Mouse (Mus musculus) testis, adult 2 months (tissue): ENCODE data around the gene Vps33b. TPM values are rescaled to one million over a fixed set of nuclear protein-coding genes. Genes with fewer than 3 reads are reported as not detected.

Experiments
- H3K27ac ChIP-seq: fragments of 200-500 bp; 2 replicates; pipeline ENCODE4 v1.5.1; 2012; ENCODE audit warnings: low read depth, low read length; ENCODE audit not compliant: control insufficient read depth, insufficient read depth
- H3K27me3 ChIP-seq: fragments of 200-500 bp; 2 replicates; pipeline ENCODE4 v1.6.1; 2012; ENCODE audit warnings: mild to moderate bottlenecking, low read length, moderate library complexity; ENCODE audit not compliant: control insufficient read depth, insufficient read depth
- H3K36me3 ChIP-seq: fragments of 200-500 bp; 2 replicates; pipeline ENCODE4 v1.6.1; 2012; ENCODE audit warnings: mild to moderate bottlenecking, low read length; ENCODE audit not compliant: control insufficient read depth, insufficient read depth
- H3K4me1 ChIP-seq: fragments of 200-500 bp; 2 replicates; pipeline ENCODE4 v1.6.1; 2012; ENCODE audit warnings: low read length; ENCODE audit not compliant: control insufficient read depth, insufficient read depth
- H3K4me3 ChIP-seq: fragments of 200-500 bp; 2 replicates; pipeline ENCODE4 v1.5.1; 2012; ENCODE audit warnings: low read depth, mild to moderate bottlenecking, low read length, moderate library complexity, mixed read lengths; ENCODE audit not compliant: control insufficient read depth
- CTCF ChIP-seq: fragments of 200-500 bp; IDR thresholded peaks from 2 replicates; pipeline ENCODE4 v1.5.1; 2012; ENCODE audit warnings: low read depth, mild to moderate bottlenecking, inconsistent platforms, low read length, moderate library complexity; ENCODE audit not compliant: control insufficient read depth, insufficient read depth, insufficient replicate concordance
- POLR2A ChIP-seq: fragments of 200-500 bp; IDR thresholded peaks from 2 replicates; pipeline ENCODE4 v1.6.1; 2012; ENCODE audit warnings: low read depth, mild to moderate bottlenecking, inconsistent platforms, low read length, moderate library complexity; ENCODE audit not compliant: control insufficient read depth
- polyA plus RNA-seq: library from polyadenylated mRNA; depleted of rRNA; stranded (reverse); fragments of >200 nt; gene quantifications from 2 replicates; pipeline ENCODE4 v1.2.3, GENCODE M21; 2012

Vps33b gene
- polyA plus RNA-seq, 1 experiment = 9.4 TPM

DNA sequence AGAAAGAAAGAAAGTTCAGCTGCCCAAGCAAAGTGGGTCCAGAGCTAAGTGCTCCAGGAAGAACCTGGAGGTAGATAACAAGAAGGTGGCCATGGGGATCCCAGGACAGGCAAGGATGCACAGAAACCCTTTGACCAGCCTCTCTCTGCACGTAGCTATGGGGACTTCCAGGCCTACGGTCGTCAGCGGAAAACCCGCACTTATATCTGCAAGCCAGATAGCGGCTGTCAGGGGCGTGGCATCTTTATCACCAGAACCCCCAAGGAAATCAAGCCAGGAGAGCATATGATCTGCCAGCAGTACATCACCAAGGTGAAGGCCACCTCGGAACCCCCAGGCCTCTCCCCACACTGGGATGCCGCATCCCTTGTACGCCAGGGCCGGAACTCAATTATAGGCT, 16.6 kb upstream of the Vps33b start:
- no peaks in the 10 kb centered on the region for H3K4me1 ChIP-seq
- H3K4me3 ChIP-seq = no peak overlapping the region
- no peak overlapping the region for H3K27ac ChIP-seq
- no peaks in the 10 kb centered on the region for H3K27me3 ChIP-seq
- no peaks in the 10 kb centered on the region; the same call in 1 of the 2 replicates for H3K36me3 ChIP-seq
- no peak for TF ChIP-seq CTCF
- no peak for TF ChIP-seq POLR2A

DNA sequence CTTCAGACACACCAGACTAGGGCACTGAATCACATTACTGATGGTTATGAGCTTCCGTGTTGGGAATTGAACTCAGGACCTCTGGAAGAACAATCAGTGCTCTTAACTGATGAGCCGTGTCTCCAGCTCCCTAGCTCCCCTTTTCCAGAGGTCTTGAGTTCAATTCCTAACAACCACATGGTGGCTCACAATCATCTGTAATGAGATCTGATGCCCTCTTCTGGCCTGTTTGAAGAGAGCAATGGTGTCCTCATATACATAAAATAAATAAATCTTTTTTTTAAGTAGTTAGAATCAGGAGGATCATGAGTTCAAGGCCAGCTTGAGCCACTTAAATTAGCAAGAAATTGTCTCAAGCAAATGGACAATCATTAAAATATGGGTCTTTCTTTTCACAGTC, 13.5 kb upstream of the Vps33b start:
- H3K36me3 ChIP-seq = no peaks in the 10 kb centered on the region
- no peaks in the 10 kb centered on the region for H3K27me3 ChIP-seq
- no peak overlapping the region for H3K4me3 ChIP-seq
- H3K27ac ChIP-seq = no peak overlapping the region
- peaks cover 7% of the 10 kb centered on the region for H3K4me1 ChIP-seq
- no peak for TF ChIP-seq POLR2A
- no peak for TF ChIP-seq CTCF

DNA sequence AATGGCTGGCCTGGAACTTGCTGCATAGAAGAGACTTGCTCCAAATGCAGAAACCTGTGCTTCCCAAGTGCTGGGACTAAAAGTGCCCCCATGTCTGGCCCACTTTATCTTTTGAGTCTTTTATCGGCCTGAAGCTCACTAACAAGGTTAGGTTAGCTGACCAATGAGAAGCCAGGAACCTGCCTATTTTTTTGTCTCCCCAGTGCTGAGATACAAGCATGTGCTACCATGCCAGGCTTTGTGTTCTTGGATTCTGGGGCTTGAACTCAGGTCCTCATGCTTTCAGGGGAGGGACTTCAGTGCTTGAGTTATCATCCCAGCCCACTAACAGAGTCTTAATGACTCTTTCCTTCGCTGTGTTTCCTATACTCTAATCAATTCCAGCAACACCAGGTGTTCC, 11.7 kb upstream of the Vps33b start:
- Histone ChIP-seq H3K4me1 (peaks cover 11% of the 10 kb centered on the region), H3K4me3 (no peak overlapping the region), H3K27me3 (no peaks in the 10 kb centered on the region), H3K27ac (no peak overlapping the region), H3K36me3 (no peaks in the 10 kb centered on the region)
- TF ChIP-seq POLR2A = no peak
- TF ChIP-seq CTCF = no peak

DNA sequence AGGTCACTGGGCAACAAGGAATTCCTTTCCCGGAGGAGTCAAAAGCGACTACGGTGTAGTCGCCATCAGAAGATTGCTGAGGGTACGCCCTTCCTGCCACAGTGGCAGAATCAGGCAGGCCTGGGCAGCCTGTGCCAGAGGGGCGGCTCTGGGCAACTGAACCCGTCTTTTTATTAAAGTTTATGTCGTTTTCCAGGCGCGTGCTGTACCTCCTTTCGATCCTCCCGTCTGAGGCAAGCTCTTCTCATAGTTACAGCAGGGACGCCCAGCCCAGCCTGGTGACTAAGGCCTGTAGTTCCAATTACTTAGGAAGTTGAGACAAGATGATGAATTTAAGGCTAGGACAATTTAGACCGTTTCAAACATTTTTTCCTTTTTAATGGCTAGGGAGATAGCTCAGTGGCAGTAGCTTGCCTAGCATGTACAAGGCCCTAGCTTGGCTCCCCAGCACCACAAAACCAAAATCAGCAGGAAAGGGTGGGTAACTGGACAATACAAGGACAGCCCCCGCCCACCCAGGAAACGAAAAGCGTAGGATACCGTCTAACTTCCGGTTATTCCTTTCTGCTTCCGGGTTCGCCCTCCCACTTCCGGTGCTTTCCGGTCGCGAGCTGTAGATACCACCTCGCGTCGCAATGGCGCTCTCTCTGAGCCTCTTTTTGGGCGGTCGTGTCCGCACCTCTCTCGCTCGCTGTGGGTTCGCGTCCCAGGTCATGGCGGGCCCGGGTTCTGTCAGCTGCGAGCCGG, 8.7 kb upstream of the Vps33b start, which contains the start of gene Ngrn:
Gene Ngrn, plus strand, starts transcription at position 591 of the 747 bp plus-strand sequence.
- H3K27me3 ChIP-seq = no peaks in the 10 kb centered on the region
- peak within 1 kb of the TSS; percentile 97 for H3K4me3 ChIP-seq
- peak within 1 kb of the TSS; percentile 89 for H3K27ac ChIP-seq
- H3K36me3 ChIP-seq = peaks cover 2% of the 10 kb centered on the region; the same call in 1 of the 2 replicates
- peaks cover 11% of the 10 kb centered on the region for H3K4me1 ChIP-seq
- TF ChIP-seq POLR2A = peak; percentile 94
- no peak; the same call in 1 of the 2 replicates for TF ChIP-seq CTCF

DNA sequence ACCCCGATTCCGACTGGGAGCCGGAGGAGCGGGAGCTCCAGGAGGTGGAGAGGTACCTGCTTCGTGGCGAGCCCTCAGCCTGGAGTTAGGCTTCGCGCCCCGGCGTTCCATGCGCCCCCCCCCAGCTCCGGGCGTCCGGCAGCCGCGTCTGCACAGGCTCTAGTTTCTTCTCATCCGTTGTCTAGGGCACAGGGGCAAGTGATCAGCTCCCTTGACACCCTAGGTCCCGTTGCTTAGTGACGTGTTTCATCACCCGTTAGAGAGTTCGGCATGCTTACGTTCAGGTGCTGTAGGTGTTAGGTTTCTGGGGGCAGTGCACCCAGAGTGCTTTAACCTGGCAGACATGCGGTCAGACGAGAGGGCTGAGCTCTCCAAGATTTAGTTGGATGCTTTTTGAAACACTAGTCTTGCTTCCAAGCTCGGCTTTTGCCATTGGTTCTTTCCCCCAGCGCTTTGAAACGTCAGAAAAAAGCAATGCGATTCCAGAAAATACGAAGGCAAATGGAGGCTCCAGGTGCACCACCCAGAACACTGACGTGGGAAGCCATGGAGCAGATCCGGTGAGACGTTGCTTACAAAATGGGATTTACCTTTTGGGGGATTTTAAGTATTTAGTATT, 8.0 kb upstream of the Vps33b start:
- H3K4me1 ChIP-seq = peaks cover 11% of the 10 kb centered on the region
- H3K36me3 ChIP-seq = peaks cover 2% of the 10 kb centered on the region; the same call in 1 of the 2 replicates
- no peaks in the 10 kb centered on the region for H3K27me3 ChIP-seq
- no peak for TF ChIP-seq CTCF
- TF ChIP-seq POLR2A = no peak
- H3K27ac ChIP-seq = peak overlapping the region; percentile 89
- H3K4me3 ChIP-seq = peak overlapping the region; percentile 97

DNA sequence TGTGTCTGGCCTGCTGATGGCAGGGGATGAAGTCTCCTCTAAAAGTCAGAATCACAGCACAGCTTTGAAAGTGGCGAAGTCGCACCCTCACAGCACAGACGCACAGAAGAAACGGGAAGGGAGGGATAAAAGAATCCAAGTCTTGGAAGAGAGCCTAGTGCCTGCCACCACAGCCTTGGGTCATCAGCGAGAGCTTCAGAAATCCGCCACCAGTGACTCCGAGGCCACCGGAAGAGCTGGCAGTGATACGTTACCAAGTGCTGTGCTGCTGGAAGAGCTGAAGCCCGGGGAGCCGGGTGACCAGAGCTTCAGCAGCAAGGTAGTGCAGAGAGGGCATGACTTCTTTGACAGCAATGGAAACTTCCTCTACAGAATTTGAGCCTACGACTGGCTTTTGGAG, 4.8 kb upstream of the Vps33b start:
- Histone ChIP-seq H3K36me3 (peaks cover 2% of the 10 kb centered on the region; the same call in 1 of the 2 replicates), H3K4me1 (peaks cover 13% of the 10 kb centered on the region), H3K4me3 (no peak overlapping the region), H3K27me3 (no peaks in the 10 kb centered on the region), H3K27ac (no peak overlapping the region)
- TF ChIP-seq POLR2A (no peak), CTCF (no peak)

DNA sequence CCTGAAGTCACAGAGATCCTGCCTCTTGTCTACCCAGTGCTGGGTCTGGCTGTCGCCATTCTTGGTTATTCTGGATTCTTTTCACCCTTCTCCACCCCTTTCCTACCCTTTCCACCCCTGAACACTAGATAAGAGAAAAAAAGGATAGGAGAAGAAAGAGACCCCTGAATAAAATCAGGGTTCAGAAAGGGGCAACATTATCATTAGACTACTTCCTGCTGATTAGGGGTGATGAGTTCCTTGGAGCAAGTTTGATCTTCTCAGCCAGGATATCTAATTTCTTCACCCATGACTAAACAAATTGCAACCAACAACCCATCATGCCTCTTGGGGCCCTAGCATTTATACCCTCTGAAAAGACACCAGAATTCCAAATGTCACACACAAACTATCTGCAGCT, 1.7 kb upstream of the Vps33b start:
- TF ChIP-seq POLR2A = no peak
- Histone ChIP-seq H3K36me3 (peaks cover 2% of the 10 kb centered on the region; the same call in 1 of the 2 replicates), H3K4me3 (no peak overlapping the region), H3K27ac (no peak overlapping the region), H3K4me1 (peaks cover 6% of the 10 kb centered on the region; the same call in 1 of the 2 replicates), H3K27me3 (no peaks in the 10 kb centered on the region)
